Mouse (Mus musculus) embryonic fibroblast, embryonic 13.5 days (primary cell): Measurements from ENCODE around the gene Cpa5.

ENCODE experiments used
- CTCF ChIP-seq: IDR thresholded peaks from 2 replicates; pipeline ENCODE4 v1.5.1; 2011; ENCODE audit warnings: mild to moderate bottlenecking, control low read depth, low read length, moderate library complexity, borderline replicate concordance; ENCODE audit not compliant: insufficient read depth
- POLR2A ChIP-seq: IDR thresholded peaks from 2 replicates; pipeline ENCODE4 v1.6.1; 2011; ENCODE audit warnings: low read depth, mild to moderate bottlenecking, control low read depth, low read length, moderate library complexity

- TF ChIP-seq POLR2A (no peak), CTCF (no peak)
Observed at GRCm38 (mm10) chr6:30680442-30680841, 69.6 kb downstream of the Cpa5 start.
